Mouse (Mus musculus): Measurements from ENCODE around the gene Prss22.

GRCm38 (mm10) chr17:24005049-24005448 is 7.1 kb upstream of the Prss22 start:
- no peak for TF ChIP-seq CTCF (IDR thresholded peaks at IDR 0.05; ENCODE audit: low read depth, low read length)
- no peak for TF ChIP-seq POLR2A (IDR thresholded peaks at IDR 0.05; ENCODE audit: extremely low read depth, insufficient read depth, low read length)

Data from liver, adult 2 months (tissue).